Mouse (Mus musculus): ENCODE data around the gene Rerg. TPM values are rescaled to one million over a fixed set of nuclear protein-coding genes. Genes with fewer than 3 reads are reported as not detected.

Rerg gene
- polyA plus RNA-seq, 1 experiment from 2014 or later = 21.3 TPM

GRCm38 (mm10) chr6:137187426-137187825 is 17.1 kb upstream of the Rerg start:
- no peak overlapping the region for H3K4me2 ChIP-seq
- no peaks in the 10 kb centered on the region for H3K36me3 ChIP-seq (ENCODE audit: insufficient read depth)
- H3K9me3 ChIP-seq (ENCODE audit: low read depth, low read length) = no peaks in the 10 kb centered on the region
- ATAC-seq (ENCODE audit: insufficient read depth) (no peak), DNase-seq (no peak)
- TF ChIP-seq CTCF (IDR thresholded peaks at IDR 0.05; ENCODE audit: low read depth) = no peak
- H3K4me3 ChIP-seq (ENCODE audit: low read depth, low read length) = no peak overlapping the region
- no peak overlapping the region for H3K9ac ChIP-seq
- 60% methylated on average over 3 of the region's 3 CpGs for WGBS
- H3K27ac ChIP-seq (ENCODE audit: low read depth) = no peak overlapping the region
- no peaks in the 10 kb centered on the region for H3K27me3 ChIP-seq (ENCODE audit: insufficient read depth, low read length)
- H3K4me1 ChIP-seq (ENCODE audit: insufficient read depth) = peaks cover 13% of the 10 kb centered on the region

DNA sequence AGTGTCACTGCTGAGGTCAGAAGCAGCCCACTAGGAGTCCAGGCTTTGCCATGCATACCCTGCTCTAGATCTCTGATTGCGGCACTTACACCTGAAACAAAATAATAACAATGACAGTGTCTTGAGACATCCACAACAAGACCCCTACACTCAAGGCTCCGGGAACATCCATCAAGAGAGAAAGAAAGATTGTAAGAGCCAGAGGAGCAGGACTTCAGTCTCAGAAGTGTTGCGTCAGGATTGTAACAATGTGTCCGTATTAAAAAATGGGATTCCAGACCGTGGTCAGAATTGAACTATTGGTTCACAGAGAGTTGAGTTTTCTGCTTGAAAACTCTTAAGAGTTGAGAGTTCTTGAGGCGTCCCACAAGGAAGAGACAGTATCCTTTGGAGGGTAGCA is 10.3 kb upstream of the Rerg start:
- Histone ChIP-seq H3K27me3 (ENCODE audit: insufficient read depth, low read length) (no peaks in the 10 kb centered on the region), H3K9ac (no peak overlapping the region), H3K4me2 (no peak overlapping the region), H3K4me3 (ENCODE audit: low read depth, low read length) (no peak overlapping the region), H3K36me3 (ENCODE audit: insufficient read depth) (no peaks in the 10 kb centered on the region), H3K27ac (ENCODE audit: low read depth) (no peak overlapping the region), H3K4me1 (ENCODE audit: insufficient read depth) (peaks cover 6% of the 10 kb centered on the region), H3K9me3 (ENCODE audit: low read depth, low read length) (no peaks in the 10 kb centered on the region)
- 46% methylated on average over 6 of the region's 6 CpGs for WGBS
- ATAC-seq (ENCODE audit: insufficient read depth) (peak; percentile 22), DNase-seq (no peak)
- TF ChIP-seq CTCF (IDR thresholded peaks at IDR 0.05; ENCODE audit: low read depth) = no peak

- H3K9me3 ChIP-seq (ENCODE audit: low read depth, low read length) = no peaks in the 10 kb centered on the region
- peaks cover 6% of the 10 kb centered on the region for H3K4me1 ChIP-seq (ENCODE audit: insufficient read depth)
- no peaks in the 10 kb centered on the region for H3K27me3 ChIP-seq (ENCODE audit: insufficient read depth, low read length)
- no peak overlapping the region for H3K4me2 ChIP-seq
- H3K9ac ChIP-seq = no peak overlapping the region
- H3K36me3 ChIP-seq (ENCODE audit: insufficient read depth) = no peaks in the 10 kb centered on the region
- ATAC-seq (ENCODE audit: insufficient read depth) = peak; percentile 79
- TF ChIP-seq CTCF (IDR thresholded peaks at IDR 0.05; ENCODE audit: low read depth) = no peak
- WGBS = 15% methylated on average over 8 of the region's 8 CpGs
- no peak overlapping the region for H3K4me3 ChIP-seq (ENCODE audit: low read depth, low read length)
- no peak overlapping the region for H3K27ac ChIP-seq (ENCODE audit: low read depth)
- peak; percentile 80 for DNase-seq
Measured at GRCm38 (mm10) chr6:137180115-137180514, 9.8 kb upstream of the Rerg start.

DNA sequence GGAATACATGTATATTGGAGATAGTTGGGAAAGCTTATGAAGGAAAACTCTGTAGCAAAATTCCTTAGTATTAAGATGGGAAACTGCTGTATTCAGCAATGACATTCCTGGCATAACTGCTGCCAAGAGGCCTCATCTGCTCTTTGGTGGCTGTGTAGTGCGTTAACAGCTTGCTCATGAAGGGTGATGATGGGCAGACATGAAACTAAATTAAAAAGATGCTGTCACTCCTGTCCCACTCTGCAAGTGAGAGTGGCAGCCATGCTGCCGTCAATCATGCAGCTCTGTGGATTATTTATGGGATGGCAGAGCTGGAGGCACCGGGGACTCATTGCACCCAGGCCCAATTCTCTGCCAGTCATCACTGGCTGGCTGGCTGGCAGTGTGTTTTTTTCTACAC is 8.7 kb upstream of the Rerg start:
- Histone ChIP-seq H3K27me3 (ENCODE audit: insufficient read depth, low read length) (no peaks in the 10 kb centered on the region), H3K9ac (no peak overlapping the region), H3K36me3 (ENCODE audit: insufficient read depth) (no peaks in the 10 kb centered on the region), H3K4me1 (ENCODE audit: insufficient read depth) (peaks cover 6% of the 10 kb centered on the region), H3K27ac (ENCODE audit: low read depth) (no peak overlapping the region), H3K4me2 (no peak overlapping the region), H3K4me3 (ENCODE audit: low read depth, low read length) (no peak overlapping the region), H3K9me3 (ENCODE audit: low read depth, low read length) (no peaks in the 10 kb centered on the region)
- 41% methylated on average over 3 of the region's 3 CpGs for WGBS
- ATAC-seq (ENCODE audit: insufficient read depth) (no peak), DNase-seq (peak; percentile 60)
- TF ChIP-seq CTCF (IDR thresholded peaks at IDR 0.05; ENCODE audit: low read depth) = no peak

DNA sequence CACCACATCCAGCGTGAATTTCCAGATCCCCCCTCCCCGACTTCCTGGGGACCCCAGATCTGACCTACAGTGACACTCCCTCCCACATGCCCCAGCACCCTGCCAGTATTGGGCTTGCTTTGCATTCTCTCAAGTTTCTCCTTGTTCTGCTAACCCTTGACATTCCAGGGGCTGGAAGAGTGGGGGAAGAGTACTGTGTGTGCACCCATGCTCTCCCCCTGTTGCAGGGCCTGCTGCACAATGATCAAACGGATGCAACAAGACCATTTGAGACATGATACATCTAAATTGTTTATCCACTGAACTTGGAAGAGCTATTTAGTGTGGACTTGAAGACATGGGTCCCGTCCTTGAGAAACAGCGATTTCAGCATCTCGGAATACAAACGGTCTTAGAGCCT is 349 bp upstream of the Rerg start:
- Histone ChIP-seq H3K27me3 (ENCODE audit: insufficient read depth, low read length) (no peaks in the 10 kb centered on the region; the same call in 1 of the 2 replicates), H3K27ac (ENCODE audit: low read depth) (no peak overlapping the region), H3K4me3 (ENCODE audit: low read depth, low read length) (no peak overlapping the region), H3K9me3 (ENCODE audit: low read depth, low read length) (no peaks in the 10 kb centered on the region), H3K4me2 (no peak overlapping the region), H3K4me1 (ENCODE audit: insufficient read depth) (0 out of 2 replicates have a peak, but pooled peaks cover 3% of the 10 kb centered on the region), H3K9ac (no peak overlapping the region), H3K36me3 (ENCODE audit: insufficient read depth) (no peaks in the 10 kb centered on the region)
- WGBS = 24% methylated on average over 7 of the region's 7 CpGs
- DNase-seq (peak; percentile 65), ATAC-seq (ENCODE audit: insufficient read depth) (peak; percentile 56)
- TF ChIP-seq CTCF (IDR thresholded peaks at IDR 0.05; ENCODE audit: low read depth) = no peak

DNA sequence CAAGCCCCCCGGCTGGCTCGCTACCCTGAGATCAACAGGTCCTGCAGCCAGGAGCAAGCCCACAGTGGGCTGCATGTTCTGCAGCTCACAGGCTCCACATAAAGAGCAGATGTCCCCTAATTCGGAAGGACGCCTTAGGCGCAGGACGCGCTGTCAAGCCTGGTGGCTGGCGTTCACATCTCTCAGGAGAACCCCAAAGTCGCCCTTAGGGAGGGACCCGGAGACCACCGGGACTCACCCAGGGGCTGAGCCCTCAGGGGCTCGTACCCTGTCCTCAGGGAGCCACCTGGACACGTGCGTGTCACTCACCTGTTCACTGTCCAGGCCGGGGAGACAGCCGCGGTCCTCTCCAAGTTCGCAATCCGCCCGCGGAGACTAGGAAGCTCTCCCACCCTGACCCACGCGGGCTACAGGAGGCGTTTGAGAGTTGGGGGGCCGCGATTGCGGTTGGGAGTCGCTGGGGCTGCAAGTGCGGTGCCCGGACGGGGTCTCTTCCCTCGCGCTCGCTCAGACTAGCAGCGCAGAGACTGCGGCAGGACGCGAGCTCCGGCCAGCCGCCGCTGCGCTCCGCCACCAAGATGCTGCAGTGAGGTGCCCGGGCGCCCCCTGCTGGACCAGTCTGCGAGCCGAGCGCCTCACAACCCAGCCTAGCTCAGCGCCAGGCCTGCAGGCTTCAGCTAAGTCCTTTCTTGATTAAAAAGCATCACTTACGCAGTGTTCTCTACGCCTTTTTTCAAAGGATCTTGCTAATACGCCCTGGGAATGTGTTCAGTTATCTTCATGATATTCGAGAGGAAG is 927 bp downstream of the Rerg start:
- under 1% methylated on average over 53 of the region's 53 CpGs for WGBS
- peak overlapping the region; percentile 60 for H3K4me3 ChIP-seq (ENCODE audit: low read depth, low read length)
- H3K27me3 ChIP-seq (ENCODE audit: insufficient read depth, low read length) = no peaks in the 10 kb centered on the region; the same call in 1 of the 2 replicates
- no peaks in the 10 kb centered on the region for H3K9me3 ChIP-seq (ENCODE audit: low read depth, low read length)
- H3K4me1 ChIP-seq (ENCODE audit: insufficient read depth) = 0 out of 2 replicates have a peak, but pooled peaks cover 3% of the 10 kb centered on the region
- no peaks in the 10 kb centered on the region for H3K36me3 ChIP-seq (ENCODE audit: insufficient read depth)
- H3K27ac ChIP-seq (ENCODE audit: low read depth) = peak overlapping the region; percentile 61
- TF ChIP-seq CTCF (IDR thresholded peaks at IDR 0.05; ENCODE audit: low read depth) = peak; percentile 87
- peak; percentile 97 for DNase-seq
- ATAC-seq (ENCODE audit: insufficient read depth) = peak; percentile 94
- peak overlapping the region; percentile 65 for H3K9ac ChIP-seq
- H3K4me2 ChIP-seq = peak overlapping the region; percentile 92

- Histone ChIP-seq H3K4me1 (ENCODE audit: insufficient read depth) (0 out of 2 replicates have a peak, but pooled peaks cover 3% of the 10 kb centered on the region), H3K4me2 (0 out of 2 replicates have a peak overlapping the region, but pooled peaks have one; percentile 92), H3K4me3 (ENCODE audit: low read depth, low read length) (no peak overlapping the region), H3K27ac (ENCODE audit: low read depth) (no peak overlapping the region), H3K27me3 (ENCODE audit: insufficient read depth, low read length) (no peaks in the 10 kb centered on the region; the same call in 1 of the 2 replicates), H3K9me3 (ENCODE audit: low read depth, low read length) (no peaks in the 10 kb centered on the region), H3K9ac (no peak overlapping the region), H3K36me3 (ENCODE audit: insufficient read depth) (no peaks in the 10 kb centered on the region)
- DNase-seq (no peak), ATAC-seq (ENCODE audit: insufficient read depth) (no peak)
- no peak for TF ChIP-seq CTCF (IDR thresholded peaks at IDR 0.05; ENCODE audit: low read depth)
- WGBS = 30% methylated on average over 4 of the region's 4 CpGs
Measured at GRCm38 (mm10) chr6:137166843-137167242, 3.5 kb downstream of the Rerg start.

Data from lung, embryonic 14.5 days (tissue).